ENCODE assay signal across 16 mouse cellular contexts in genomic region chr15:12770958-12771357, GRCm38 (mm10). TPM values are rescaled to one million over a fixed set of nuclear protein-coding genes. Genes with fewer than 3 reads are reported as not detected.
A peak's percentile ranks its signal among the peaks of the same experiment; 100 is the strongest.
DNase-seq lines count a peak whose midpoint lies in the region; ATAC-seq and TF ChIP-seq lines count a peak whose summit lies in the region.
"Had no signal": no experiment of that assay in that cellular context is flagged by ENCODE, and none has a peak within 500 bp of the region (broad histone marks: within the 10 kb centered on the region; RNA-seq: fewer than 3 reads in every experiment).

No protein-coding gene starts in this region.

- intact Hi-C loops in gastrocnemius, adult 2 months (cut with DNase I) = no loop called here

- no peaks in the 10 kb centered on the region for H3K9me3 ChIP-seq in forebrain, embryonic 15.5 days
- no peaks in the 10 kb centered on the region for H3K9me3 ChIP-seq in lung, postnatal 0 days (ENCODE audit: low read length)
- H3K9me3 ChIP-seq: limb, embryonic 10.5 days; stomach, embryonic 15.5 days had no signal

- H3K4me2 ChIP-seq in forebrain, embryonic 15.5 days (replicated peaks) = no peak overlapping the region
- no peak overlapping the region for H3K4me2 ChIP-seq in lung, postnatal 0 days (replicated peaks; ENCODE audit: low read depth, low read length)
- H3K4me2 ChIP-seq: neural tube, embryonic 12.5 days; stomach, embryonic 15.5 days had no signal

- no peaks in the 10 kb centered on the region for H3K27me3 ChIP-seq in forebrain, embryonic 15.5 days
- no peaks in the 10 kb centered on the region for H3K27me3 ChIP-seq in lung, postnatal 0 days (replicated peaks; ENCODE audit: insufficient read depth, low read length)
- H3K27me3 ChIP-seq: neural tube, embryonic 12.5 days; stomach, embryonic 15.5 days had no signal

- peak; percentile 61 for ATAC-seq in forebrain, embryonic 15.5 days (replicated peaks)
- ATAC-seq in lung, postnatal 0 days = no peak
- ATAC-seq: midbrain, embryonic 16.5 days; Patski had no signal

- no peak for TF ChIP-seq CTCF in lung, postnatal 0 days (IDR thresholded peaks at IDR 0.05)
- no peak for TF ChIP-seq CTCF in gastrocnemius, adult 2 months (IDR thresholded peaks at IDR 0.05)

- TF ChIP-seq EP300 in lung, postnatal 0 days (IDR thresholded peaks at IDR 0.05) = no peak

- H3K36me3 ChIP-seq in forebrain, embryonic 15.5 days = no peaks in the 10 kb centered on the region
- H3K36me3 ChIP-seq in lung, postnatal 0 days (ENCODE audit: insufficient read depth, low read length) = no peaks in the 10 kb centered on the region
- H3K36me3 ChIP-seq: limb, embryonic 10.5 days; neural tube, embryonic 12.5 days; stomach, embryonic 15.5 days had no signal

- H3K9ac ChIP-seq in forebrain, embryonic 15.5 days (replicated peaks) = no peak overlapping the region
- no peak overlapping the region for H3K9ac ChIP-seq in lung, postnatal 0 days (replicated peaks; ENCODE audit: low read depth)
- H3K9ac ChIP-seq: neural tube, embryonic 12.5 days; stomach, embryonic 15.5 days had no signal

- WGBS in forebrain, embryonic 15.5 days = 59% methylated on average over 7 of the region's 7 CpGs
- 78% methylated on average over 7 of the region's 7 CpGs for WGBS in lung, postnatal 0 days

- no peak overlapping the region for H3K27ac ChIP-seq in forebrain, embryonic 15.5 days (replicated peaks)
- H3K27ac ChIP-seq in lung, postnatal 0 days (ENCODE audit: low read length) = no peak overlapping the region
- H3K27ac ChIP-seq in gastrocnemius, adult 2 months = no peak overlapping the region
- H3K27ac ChIP-seq: limb, embryonic 10.5 days; neural tube, embryonic 12.5 days; stomach, embryonic 15.5 days had no signal

- H3K4me1 ChIP-seq in forebrain, embryonic 15.5 days = no peaks in the 10 kb centered on the region
- no peaks in the 10 kb centered on the region for H3K4me1 ChIP-seq in lung, postnatal 0 days (ENCODE audit: insufficient read depth, low read depth, low read length)
- H3K4me1 ChIP-seq: neural tube, embryonic 12.5 days; stomach, embryonic 15.5 days had no signal

- peak; percentile 12 for DNase-seq in ZHBTc4 (ENCODE audit: low read depth, low spot score)
- peak; percentile 37 for DNase-seq in layer of hippocampus, adult 9-10 months (ENCODE audit: low spot score)
- peak; percentile 51 for DNase-seq in right cerebral cortex, adult 18-20 months
- no peak for DNase-seq in lung, postnatal 0 days (ENCODE audit: low spot score)
- no peak for DNase-seq in adrenal gland, adult 2 months
- DNase-seq in adrenal gland, adult 18-20 months (ENCODE audit: low spot score in 2 of 2) = no peak
- DNase-seq in gastrocnemius, adult 2 months = no peak
- DNase-seq: adrenal gland, postnatal 10 days; heart, postnatal 14 days; retina, postnatal 1 day had no signal

- H3K4me3 ChIP-seq in forebrain, embryonic 15.5 days = no peak overlapping the region
- no peak overlapping the region for H3K4me3 ChIP-seq in lung, postnatal 0 days (ENCODE audit: low read depth, low read length)
- no peak overlapping the region for H3K4me3 ChIP-seq in gastrocnemius, adult 2 months
- H3K4me3 ChIP-seq: limb, embryonic 10.5 days; neural tube, embryonic 12.5 days; stomach, embryonic 15.5 days had no signal

RNA-seq across cellular contexts. Expression of gene Pdzd2, which starts 31.2 kb away (rescaled TPM):
- 9.2 and 10.3 TPM in 2 replicates for polyA plus RNA-seq in forebrain, embryonic 15.5 days (2015; fragmentation: Nextera tagmentation; extraction: Ambion mirVana)
- polyA plus RNA-seq in lung, postnatal 0 days (2015; fragmentation: Nextera tagmentation; extraction: Ambion mirVana) = 114 and 116 TPM in 2 replicates
- total RNA-seq in adrenal gland, adult 2 months (2021) = 10 to 100 TPM; 13.3 to 21.4 TPM
- 7.0 TPM in 2 replicates for polyA plus RNA-seq in adrenal gland, adult 2 months (2012; rRNA removed)
- 10 to 100 TPM; 15.0 to 26.0 TPM for total RNA-seq in adrenal gland, adult 18-20 months (2021)
- total RNA-seq in gastrocnemius, adult 2 months (2021) = 10 to 100 TPM; 17.0 to 23.8 TPM

RNA-seq across cellular contexts. Expression of gene 6030458C11Rik, which starts 53.5 kb away (rescaled TPM):
- polyA plus RNA-seq in forebrain, embryonic 15.5 days (2015; fragmentation: Nextera tagmentation; extraction: Ambion mirVana) = 32.2 and 33.0 TPM in 2 replicates
- polyA plus RNA-seq in lung, postnatal 0 days (2015; fragmentation: Nextera tagmentation; extraction: Ambion mirVana) = 17.4 and 17.7 TPM in 2 replicates
- total RNA-seq in adrenal gland, adult 2 months (2021) = 10 to 100 TPM; 11.5 to 13.9 TPM
- polyA plus RNA-seq in adrenal gland, adult 2 months (2012; rRNA removed) = 8.8 and 10.8 TPM in 2 replicates
- total RNA-seq in adrenal gland, adult 18-20 months (2021) = 10 to 100 TPM; 11.0 to 13.0 TPM
- 10 to 100 TPM; 21.5 to 22.7 TPM for total RNA-seq in gastrocnemius, adult 2 months (2021)

RNA-seq across cellular contexts. Expression of gene Drosha, which starts 53.7 kb away (rescaled TPM):
- 54.7 and 56.0 TPM in 2 replicates for polyA plus RNA-seq in forebrain, embryonic 15.5 days (2015; fragmentation: Nextera tagmentation; extraction: Ambion mirVana)
- polyA plus RNA-seq in lung, postnatal 0 days (2015; fragmentation: Nextera tagmentation; extraction: Ambion mirVana) = 9.7 and 10.3 TPM in 2 replicates
- total RNA-seq in adrenal gland, adult 2 months (2021) = 10 to 100 TPM; 34.3 to 39.5 TPM
- polyA plus RNA-seq in adrenal gland, adult 2 months (2012; rRNA removed) = 14.0 TPM in 2 replicates
- total RNA-seq in adrenal gland, adult 18-20 months (2021) = 10 to 100 TPM; 29.8 to 34.2 TPM
- 10 to 100 TPM; 33.9 to 37.6 TPM for total RNA-seq in gastrocnemius, adult 2 months (2021)

Comparison
In these comparisons a context has a peak if more than half of its experiments do, and no peak if none do; other contexts are left out.
1. DNase-seq: peak in ZHBTc4 (single experiment), layer of hippocampus, adult 9-10 months (single experiment) and right cerebral cortex, adult 18-20 months (single experiment); none in lung, postnatal 0 days (single experiment), adrenal gland, adult 2 months (single experiment), adrenal gland, adult 18-20 months (0 of 2) and gastrocnemius, adult 2 months (single experiment).